Mouse (Mus musculus) intestine, embryonic 14.5 days (tissue): ENCODE measurements at regions not wholly inside any gene's neighbourhood (a gene's known extent, or its start where the extent isn't known, plus 50 kb on each side); places are given as distances from the start of the nearest gene placed in this dataset.
"Not testable (repeated sequence)": the region's sequence is repeated elsewhere in the genome, so short reads cannot be mapped to it uniquely, and the experiment has no call there.

Experiments
- ATAC-seq: fragments of 200-750 bp; cut with Nextera tagmentation; replicated peaks from 2 replicates; pipeline ENCODE4 v1.8.0; 2017; ENCODE audit warnings: low read depth, moderate number of reproducible peaks, moderate TSS enrichment, moderate library complexity; ENCODE audit not compliant: low FRiP score, low TSS enrichment
- DNase-seq: peaks from one replicate; pipeline ENCODE4 v3.0.0-alpha.2; 2018; ENCODE audit warnings: low spot score
- H3K27ac ChIP-seq: fragments of 300-500 bp; sonication (generic); 2 replicates; pipeline ENCODE4 v1.5.1; 2014; ENCODE audit warnings: low read depth, mild to moderate bottlenecking, control low read depth
- H3K27me3 ChIP-seq: fragments of 300-500 bp; sonication (generic); replicated peaks from 2 replicates; pipeline ENCODE4 v1.6.1; 2014; ENCODE audit warnings: low read length, control low read depth; ENCODE audit not compliant: control insufficient read depth, insufficient read depth
- H3K36me3 ChIP-seq: fragments of 300-500 bp; sonication (generic); 2 replicates; pipeline ENCODE4 v1.6.1; 2014; ENCODE audit warnings: low read length, control low read depth; ENCODE audit not compliant: control insufficient read depth, insufficient read depth
- H3K4me1 ChIP-seq: fragments of 300-500 bp; sonication (generic); replicated peaks from 2 replicates; pipeline ENCODE4 v1.6.1; 2014; ENCODE audit warnings: low read length, control low read depth, mixed read lengths; ENCODE audit not compliant: control insufficient read depth, insufficient read depth
- H3K4me2 ChIP-seq: fragments of 300-500 bp; sonication (generic); 2 replicates; pipeline ENCODE4 v1.6.1; 2014; ENCODE audit warnings: low read length
- H3K4me3 ChIP-seq: fragments of 300-500 bp; sonication (generic); 2 replicates; pipeline ENCODE4 v1.5.1; 2014; ENCODE audit warnings: low read depth, low read length, control low read depth, mixed read lengths
- H3K9ac ChIP-seq: fragments of 300-500 bp; sonication (generic); 2 replicates; pipeline ENCODE4 v1.6.1; 2014; ENCODE audit warnings: mild to moderate bottlenecking, low read length
- H3K9me3 ChIP-seq: fragments of 300-500 bp; sonication (generic); 2 replicates; pipeline ENCODE4 v1.6.1; 2016; ENCODE audit warnings: low read length, control low read depth; ENCODE audit not compliant: control insufficient read depth
- WGBS: fragments of 180-500 bp; shearing (Covaris S2); extraction: QIAGEN DNeasy Blood & Tissue Kit; methylation state at CpG from one replicate; pipeline ENCODE4 v1.1.7; 2014; 5-methylcytosine and 5-hydroxymethylcytosine counted together

DNA sequence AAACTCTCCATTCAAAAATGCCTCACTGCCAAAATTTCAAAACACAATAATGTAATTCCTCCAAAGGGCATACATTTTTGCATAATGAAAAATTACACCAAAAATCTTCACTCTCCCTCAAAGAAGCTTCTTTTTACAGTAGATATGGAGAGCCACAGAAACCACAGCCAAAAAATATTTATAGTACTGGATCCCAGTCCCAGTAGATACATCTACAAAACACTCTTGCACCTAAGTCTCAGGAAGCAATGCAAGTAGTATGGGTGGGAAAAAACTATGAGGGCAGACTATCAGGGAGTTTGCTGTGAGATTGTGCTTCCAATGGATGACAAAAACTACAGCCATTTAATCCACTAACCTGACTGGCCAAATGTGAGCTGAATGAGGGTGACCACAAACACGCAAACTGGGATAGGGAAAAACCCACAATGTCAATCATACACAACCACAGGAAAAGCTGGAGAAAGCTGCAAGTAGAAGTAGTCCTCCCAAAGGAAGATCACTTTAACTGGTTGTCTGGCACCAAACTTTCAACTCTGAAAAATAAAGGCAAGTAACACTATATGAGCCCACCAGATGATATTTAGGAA is 189.2 kb downstream of the 4930474N05Rik start:
- H3K9ac ChIP-seq: no peak overlapping the region
- no peak overlapping the region for H3K4me3 ChIP-seq
- H3K9me3 ChIP-seq: no peaks in the 10 kb centered on the region
- H3K4me2 ChIP-seq: no peak overlapping the region
- no peaks in the 10 kb centered on the region for H3K4me1 ChIP-seq
- WGBS: 83% methylated on average over 1 of the region's 1 CpGs
- ATAC-seq: no peak
- no peaks in the 10 kb centered on the region for H3K27me3 ChIP-seq
- no peak for DNase-seq
- no peaks in the 10 kb centered on the region for H3K36me3 ChIP-seq
- no peak overlapping the region for H3K27ac ChIP-seq

DNA sequence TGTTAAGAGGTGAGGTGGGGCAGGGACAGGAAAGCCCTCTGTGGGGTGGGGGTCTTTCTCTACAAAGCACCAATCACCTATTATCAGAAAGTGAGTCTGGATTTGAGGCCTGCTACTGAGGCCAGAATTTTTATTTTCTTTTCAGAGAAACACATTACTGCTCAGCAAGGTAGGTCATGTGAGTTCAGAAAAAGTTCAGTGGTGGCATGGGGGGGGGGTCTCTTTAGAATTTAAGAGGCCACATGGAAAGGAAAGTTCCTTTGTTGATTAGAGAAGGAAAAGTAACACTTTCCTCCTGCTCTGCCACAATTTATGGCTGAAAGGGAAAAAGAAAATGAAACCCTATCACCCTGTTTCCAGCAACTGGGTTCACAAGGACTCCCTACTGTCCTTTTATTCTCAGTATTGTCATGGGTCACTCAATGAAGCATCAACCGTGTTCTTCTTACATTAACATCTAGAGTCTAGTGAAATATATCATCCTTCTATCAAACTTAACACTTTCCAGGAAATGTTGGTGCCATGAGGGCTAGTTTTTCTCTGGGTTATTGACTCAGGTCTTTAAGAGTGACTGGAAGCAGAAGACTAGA is 194.1 kb downstream of the 4930474N05Rik start:
- DNase-seq: no peak
- H3K9ac ChIP-seq: no peak overlapping the region
- no peaks in the 10 kb centered on the region for H3K9me3 ChIP-seq
- H3K4me2 ChIP-seq: no peak overlapping the region
- no peaks in the 10 kb centered on the region for H3K4me1 ChIP-seq
- H3K4me3 ChIP-seq: no peak overlapping the region
- ATAC-seq: no peak
- H3K27me3 ChIP-seq: no peaks in the 10 kb centered on the region
- 67% methylated on average over 1 of the region's 1 CpGs for WGBS
- no peaks in the 10 kb centered on the region for H3K36me3 ChIP-seq
- H3K27ac ChIP-seq: no peak overlapping the region

DNA sequence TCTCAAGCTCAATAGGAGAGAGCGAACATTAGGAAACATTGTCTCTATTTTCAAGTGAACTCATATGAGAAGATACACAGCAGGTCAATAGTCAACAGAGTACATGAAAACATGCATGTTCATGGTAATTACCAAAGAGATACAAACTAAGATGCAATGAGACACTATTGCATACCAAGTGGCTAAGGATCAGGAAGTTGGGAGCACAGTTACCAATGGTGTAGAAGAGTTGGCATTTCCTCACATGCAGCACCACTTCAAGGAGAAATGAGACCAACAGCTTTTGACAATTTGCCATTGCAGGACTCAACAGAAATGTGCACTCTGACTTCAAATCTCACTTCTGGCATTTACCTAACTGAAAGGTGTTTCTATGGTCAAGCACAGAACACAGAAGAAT is 215.6 kb downstream of the 4930474N05Rik start:
- H3K9me3 ChIP-seq: no peaks in the 10 kb centered on the region
- H3K36me3 ChIP-seq: no peaks in the 10 kb centered on the region
- no peak overlapping the region for H3K4me3 ChIP-seq
- no peaks in the 10 kb centered on the region for H3K27me3 ChIP-seq
- ATAC-seq: no peak
- no peaks in the 10 kb centered on the region for H3K4me1 ChIP-seq
- DNase-seq: no peak
- no peak overlapping the region for H3K4me2 ChIP-seq
- H3K27ac ChIP-seq: no peak overlapping the region
- H3K9ac ChIP-seq: no peak overlapping the region
- WGBS: 95% methylated on average over 1 of the region's 1 CpGs

DNA sequence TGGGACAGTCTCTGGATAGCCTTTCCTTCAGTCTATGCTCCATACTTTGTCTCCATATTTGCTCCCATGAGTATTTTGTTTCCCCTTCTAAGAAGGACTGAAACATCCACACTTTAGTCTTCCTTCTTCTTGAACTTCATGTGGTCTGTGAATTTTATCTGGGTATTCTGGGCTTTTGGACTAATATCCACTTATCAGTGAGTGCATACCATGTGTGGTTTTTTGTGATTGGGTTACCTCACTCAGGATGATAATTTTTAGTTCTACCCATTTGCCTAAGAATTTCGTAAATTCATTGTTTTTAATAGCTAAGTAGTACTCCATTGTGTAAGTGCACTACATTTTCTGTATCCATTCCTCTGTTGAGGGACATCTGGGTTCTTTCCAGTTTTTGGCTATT is 220.0 kb downstream of the 4930474N05Rik start:
- not testable (repeated sequence) for H3K4me2 ChIP-seq, H3K4me1 ChIP-seq, DNase-seq, H3K36me3 ChIP-seq, H3K9ac ChIP-seq, H3K4me3 ChIP-seq, H3K27me3 ChIP-seq, H3K9me3 ChIP-seq, H3K27ac ChIP-seq, ATAC-seq
- 52% methylated on average over 1 of the region's 1 CpGs for WGBS

DNA sequence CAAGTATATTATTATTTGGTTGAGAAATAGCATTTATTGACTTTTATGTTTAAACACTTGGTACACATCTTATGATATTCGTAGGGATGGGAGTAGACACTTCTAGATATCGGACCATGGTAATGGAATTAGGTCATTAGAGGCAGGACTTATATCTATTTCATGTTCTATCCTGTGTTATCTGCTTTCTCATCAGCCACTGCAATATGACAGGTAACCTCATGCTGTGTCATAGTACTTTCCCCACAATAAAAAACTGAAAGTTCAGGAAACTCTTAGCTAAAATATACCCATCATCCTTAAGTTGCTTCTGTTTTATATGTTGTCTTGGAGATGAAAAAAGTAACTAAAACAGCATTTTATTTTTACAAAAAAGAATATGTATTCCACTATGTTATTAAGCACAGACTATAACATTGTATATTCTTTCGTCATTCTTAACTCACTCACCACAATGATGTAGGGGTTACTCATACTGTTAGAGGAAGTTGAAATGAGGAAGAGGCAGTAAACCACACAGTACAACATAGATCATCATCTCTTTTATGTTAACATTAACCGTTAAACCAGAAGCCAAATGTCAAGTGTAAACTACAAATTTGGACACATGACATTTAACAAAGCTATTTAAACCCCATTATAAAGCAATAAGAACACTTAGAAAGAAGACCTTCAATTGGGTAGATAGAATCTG is 221.8 kb downstream of the 4930474N05Rik start:
- no peak overlapping the region for H3K9ac ChIP-seq
- H3K27me3 ChIP-seq: no peaks in the 10 kb centered on the region
- no peak overlapping the region for H3K27ac ChIP-seq
- DNase-seq: no peak
- H3K9me3 ChIP-seq: no peaks in the 10 kb centered on the region
- H3K4me2 ChIP-seq: no peak overlapping the region
- 71% methylated on average over 4 of the region's 4 CpGs for WGBS
- H3K36me3 ChIP-seq: no peaks in the 10 kb centered on the region
- no peak for ATAC-seq
- no peaks in the 10 kb centered on the region for H3K4me1 ChIP-seq
- H3K4me3 ChIP-seq: no peak overlapping the region

DNA sequence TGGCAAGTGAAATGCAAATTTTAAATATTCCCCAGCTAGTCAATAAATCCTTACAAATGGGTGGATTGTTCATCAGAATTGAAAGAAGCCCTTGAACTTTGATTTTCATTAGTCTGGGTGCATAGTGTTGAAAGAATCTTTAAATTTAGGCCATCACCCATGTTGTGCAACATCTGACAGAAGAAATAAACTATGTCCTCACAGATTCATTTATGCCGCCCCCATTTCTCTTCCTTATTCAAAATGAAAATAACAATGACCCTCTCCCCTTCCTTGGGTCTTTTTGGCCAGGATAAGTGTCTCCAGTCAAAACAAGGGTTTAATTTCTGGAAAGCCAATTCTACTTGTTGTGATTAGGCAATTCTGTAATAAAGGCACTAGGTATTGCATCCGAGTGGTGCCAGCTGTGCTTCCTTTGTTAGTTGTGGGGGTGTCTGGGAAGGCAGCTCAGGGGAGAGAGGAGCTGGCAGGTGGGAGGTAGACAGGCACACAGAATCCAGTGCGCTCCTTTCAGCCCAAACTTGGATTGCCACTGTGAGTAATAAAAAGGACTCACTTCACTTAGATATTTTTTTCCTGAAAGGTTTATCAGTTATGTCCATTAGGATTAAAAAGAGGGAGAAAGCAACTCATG is 233.7 kb downstream of the 4930474N05Rik start:
- 75% methylated on average over 3 of the region's 3 CpGs for WGBS
- no peaks in the 10 kb centered on the region for H3K9me3 ChIP-seq
- no peaks in the 10 kb centered on the region for H3K36me3 ChIP-seq
- H3K27ac ChIP-seq: no peak overlapping the region
- DNase-seq: no peak
- no peak for ATAC-seq
- no peaks in the 10 kb centered on the region for H3K4me1 ChIP-seq
- H3K27me3 ChIP-seq: no peaks in the 10 kb centered on the region
- no peak overlapping the region for H3K4me3 ChIP-seq
- no peak overlapping the region for H3K4me2 ChIP-seq
- H3K9ac ChIP-seq: no peak overlapping the region

DNA sequence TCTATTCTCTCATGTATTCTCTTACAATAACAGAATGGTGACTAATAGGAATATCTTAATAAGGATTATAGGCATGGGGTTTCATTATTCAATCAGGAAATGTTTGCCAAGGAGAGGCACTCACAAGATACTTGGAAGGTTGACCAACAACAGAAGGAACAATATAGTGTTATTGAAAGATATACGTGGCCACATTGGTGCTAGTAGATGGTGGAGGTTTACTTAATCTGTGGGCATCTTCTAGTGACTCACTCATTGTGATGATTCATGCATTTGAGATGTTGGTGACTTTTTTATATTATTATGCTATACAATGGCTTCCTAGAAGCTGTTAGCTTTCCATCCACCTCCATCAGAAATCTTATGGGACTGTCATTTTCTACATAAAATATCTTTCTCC is 246.1 kb downstream of the 4930474N05Rik start:
- ATAC-seq (no peak), DNase-seq (no peak)
- Histone ChIP-seq H3K9ac (no peak overlapping the region), H3K27ac (no peak overlapping the region), H3K4me3 (no peak overlapping the region), H3K27me3 (no peaks in the 10 kb centered on the region), H3K36me3 (no peaks in the 10 kb centered on the region), H3K4me2 (no peak overlapping the region), H3K4me1 (no peaks in the 10 kb centered on the region), H3K9me3 (no peaks in the 10 kb centered on the region)
- WGBS: 89% methylated on average over 1 of the region's 1 CpGs
